Mouse (Mus musculus) megakaryocyte, embryonic 14.5 days (primary cell): ENCODE measurements around the gene Mybph.

Source experiments
- FLI1 ChIP-seq: IDR thresholded peaks from 2 replicates; pipeline ENCODE4 v1.6.1; 2012; ENCODE audit warnings: low read length, inconsistent platforms, mixed read lengths
- GATA1 ChIP-seq: IDR thresholded peaks from 3 replicates; pipeline ENCODE4 v1.6.1; 2012; ENCODE audit warnings: mixed read lengths, low read length, inconsistent platforms, borderline replicate concordance

DNA sequence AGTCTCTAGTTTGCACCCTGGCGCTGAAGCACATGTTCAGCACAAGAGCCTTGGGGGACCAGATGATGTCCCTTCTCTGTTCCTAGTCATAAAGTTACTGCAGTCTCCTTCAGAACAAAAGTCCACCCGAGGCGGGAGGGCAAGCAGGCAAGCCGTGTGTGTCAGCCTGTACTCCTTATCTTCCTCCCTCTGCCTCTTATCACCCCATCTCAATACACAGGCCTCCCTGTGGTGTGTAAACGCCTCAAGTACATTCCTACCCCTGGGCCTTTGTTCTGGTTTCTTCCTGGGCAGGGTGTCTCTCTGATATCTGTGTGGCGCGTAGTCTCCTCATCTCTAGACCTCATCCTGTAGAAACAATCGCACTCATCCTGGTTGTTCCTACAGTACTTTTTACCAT is 33.5 kb downstream of the Mybph start:
- TF ChIP-seq GATA1 = no peak
- no peak for TF ChIP-seq FLI1
